Mouse (Mus musculus) ES-E14 (cell line): ENCODE data around the gene Daam1. TPM values are rescaled to one million over a fixed set of nuclear protein-coding genes. Genes with fewer than 3 reads are reported as not detected.

Experiments used
- DNase-seq: peaks from one replicate; pipeline ENCODE4 v3.0.0-alpha.2; 2013; ENCODE audit warnings: low read depth, low spot score
- H3K27ac ChIP-seq: 2 replicates; pipeline ENCODE4 v1.5.1; 2012; ENCODE audit warnings: low read depth, mild to moderate bottlenecking, low read length, moderate library complexity, mixed read lengths; ENCODE audit not compliant: poor library complexity, insufficient read depth, severe bottlenecking
- H3K36me3 ChIP-seq: 2 replicates; pipeline ENCODE4 v1.6.1; 2012; ENCODE audit warnings: mild to moderate bottlenecking, low read length, moderate library complexity, mixed read lengths; ENCODE audit not compliant: control insufficient read depth, poor library complexity, insufficient read depth, severe bottlenecking
- H3K4me1 ChIP-seq, 2 experiments: fragments of 150-350 bp in 1 of 2; sonication (generic) in 1 of 2; 2 replicates each; pipeline ENCODE4 v1.6.1; 2012; ENCODE audit warnings: low read length in 2 of 2, mild to moderate bottlenecking in 1 of 2, mixed read lengths in 1 of 2; ENCODE audit not compliant: control insufficient read depth in 2 of 2, insufficient read depth in 2 of 2, poor library complexity in 1 of 2
- H3K4me3 ChIP-seq, 2 experiments: fragments of 150-350 bp in 1 of 2; sonication (generic) in 1 of 2; 2 replicates each; pipeline ENCODE4 v1.5.1; 2012; ENCODE audit warnings: low read length in 2 of 2, low read depth in 1 of 2, mild to moderate bottlenecking in 1 of 2, mixed read lengths in 1 of 2; ENCODE audit not compliant: insufficient read depth in 1 of 2, poor library complexity in 1 of 2, severe bottlenecking in 1 of 2
- H3K9ac ChIP-seq: 2 replicates; pipeline ENCODE4 v1.6.1; 2012; ENCODE audit warnings: low read depth, mild to moderate bottlenecking, low read length, mixed read lengths; ENCODE audit not compliant: poor library complexity, insufficient read depth, severe bottlenecking
- H3K9me3 ChIP-seq: fragments of 150-350 bp; sonication (generic); 2 replicates; pipeline ENCODE4 v1.6.1; 2012; ENCODE audit warnings: low read depth, mild to moderate bottlenecking, low read length; ENCODE audit not compliant: control insufficient read depth, insufficient read depth
- CHD2 ChIP-seq: IDR thresholded peaks from 2 replicates; pipeline ENCODE4 v1.6.1; 2014; ENCODE audit warnings: mild to moderate bottlenecking, low read depth, low read length, inconsistent platforms
- HCFC1 ChIP-seq: IDR thresholded peaks from 2 replicates; pipeline ENCODE4 v1.6.1; 2012; ENCODE audit warnings: low read length, inconsistent platforms, borderline replicate concordance; ENCODE audit not compliant: insufficient read depth
- MAFK ChIP-seq: IDR thresholded peaks from 2 replicates; pipeline ENCODE4 v1.6.1; 2014; ENCODE audit warnings: mild to moderate bottlenecking, low read depth, low read length, inconsistent platforms; ENCODE audit not compliant: insufficient read depth
- ZC3H11A ChIP-seq: IDR thresholded peaks from 2 replicates; pipeline ENCODE4 v1.6.1; 2012; ENCODE audit warnings: low read depth, mild to moderate bottlenecking, inconsistent platforms, low read length, borderline replicate concordance
- ZNF384 ChIP-seq: IDR thresholded peaks from 2 replicates; pipeline ENCODE4 v1.6.1; 2012; ENCODE audit warnings: low read depth, low read length, inconsistent platforms
- in situ Hi-C, 2 experiments: fragments of 600-800 bp; cut with MboI; formaldehyde crosslinking; loops; one replicate each; pipeline ENCODE4 v1.15.1; 2025; ENCODE audit warnings: low sequenced_read_pairs in 2 of 2, inconsistent platforms in 1 of 2; ENCODE audit not compliant: unreplicated experiment in 2 of 2
- total RNA-seq: library from RNA; depleted of rRNA; stranded (reverse); fragments of 300-350 nt; gene quantifications from 2 replicates; pipeline ENCODE4 v1.2.3, GENCODE M21; 2012

The Daam1 gene
- total RNA-seq, 1 experiment, result 15.8 TPM

DNA sequence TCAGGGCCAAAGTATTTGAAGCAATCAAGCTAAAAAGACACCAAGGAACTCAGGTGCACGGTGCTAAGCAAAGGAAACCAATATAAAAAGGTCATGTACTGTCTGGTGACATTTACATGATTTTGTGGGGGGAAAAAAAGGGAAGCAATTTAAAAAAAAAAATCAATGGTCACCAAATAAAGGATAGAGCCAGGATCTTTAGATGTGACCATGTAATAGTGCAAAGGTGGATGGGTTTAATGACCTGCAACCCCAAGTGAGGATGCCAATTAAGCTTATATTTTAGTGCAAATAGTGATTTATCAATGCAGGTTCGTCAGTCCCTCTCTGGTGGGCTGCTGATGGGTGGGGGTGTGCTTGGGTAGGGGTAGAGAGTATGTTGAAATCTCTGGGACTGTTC is 166.0 kb downstream of the Daam1 start:
- Histone ChIP-seq H3K27ac (no peak overlapping the region), H3K36me3 (peaks cover 3% of the 10 kb centered on the region; the same call in 1 of the 2 replicates), H3K4me3 (no peak overlapping the region), H3K9ac (no peak overlapping the region), H3K9me3 (no peaks in the 10 kb centered on the region), H3K4me1 (peaks cover 0 to 4% of the 10 kb centered on the region in 2 experiments; a peak in 1 of 4 replicates)
- no peak for TF ChIP-seq MAFK
- TF ChIP-seq ZNF384, result no peak
- in situ Hi-C loops, result no loop called here
- DNase-seq, result no peak

- TF ChIP-seq HCFC1 (no peak), MAFK (no peak), CHD2 (no peak), ZNF384 (no peak), ZC3H11A (no peak)
- H3K36me3 ChIP-seq, result peaks cover 3% of the 10 kb centered on the region; the same call in 1 of the 2 replicates
- in situ Hi-C loops, result no loop called here
- no peak overlapping the region for H3K4me3 ChIP-seq
- DNase-seq, result no peak
- H3K9me3 ChIP-seq, result no peaks in the 10 kb centered on the region
- H3K9ac ChIP-seq, result no peak overlapping the region
- H3K4me1 ChIP-seq, result peaks cover 0 to 4% of the 10 kb centered on the region in 2 experiments; a peak in 1 of 4 replicates
- no peak overlapping the region for H3K27ac ChIP-seq
Observed at GRCm38 (mm10) chr12:71997364-71997763, 166.5 kb downstream of the Daam1 start.

DNA sequence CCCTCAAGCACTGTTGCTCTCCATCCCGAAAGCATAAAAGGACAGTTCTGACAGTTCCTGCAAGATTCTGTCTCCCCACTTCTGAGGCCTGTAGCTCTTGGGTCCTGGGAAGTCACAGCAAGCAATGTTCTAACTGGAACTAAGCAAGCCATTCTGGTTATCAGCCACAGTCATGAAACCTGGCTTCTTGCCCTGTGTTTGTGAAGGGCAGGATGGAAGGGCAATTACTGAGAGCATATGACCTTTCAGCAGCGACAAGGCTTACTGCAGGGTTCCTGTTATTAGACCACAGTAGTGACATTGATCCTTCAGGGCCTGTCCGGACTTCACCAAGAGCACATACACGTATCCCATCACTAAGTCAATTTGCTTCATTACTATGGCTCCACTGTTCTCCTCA is 167.8 kb downstream of the Daam1 start:
- Histone ChIP-seq H3K9me3 (no peaks in the 10 kb centered on the region), H3K36me3 (no peaks in the 10 kb centered on the region), H3K27ac (no peak overlapping the region), H3K9ac (no peak overlapping the region), H3K4me3 (no peak overlapping the region), H3K4me1 (peaks cover 0 to 4% of the 10 kb centered on the region in 2 experiments; a peak in 1 of 4 replicates)
- no peak for DNase-seq
- in situ Hi-C loops, result no loop called here
- TF ChIP-seq MAFK (no peak), ZNF384 (no peak)

- in situ Hi-C loops, result no loop called here
- H3K9me3 ChIP-seq, result no peaks in the 10 kb centered on the region
- no peak overlapping the region for H3K9ac ChIP-seq
- no peak for TF ChIP-seq HCFC1
- TF ChIP-seq MAFK, result no peak
- TF ChIP-seq CHD2, result no peak
- no peak for TF ChIP-seq ZC3H11A
- no peak for TF ChIP-seq ZNF384
- no peak for DNase-seq
- no peak overlapping the region for H3K4me3 ChIP-seq
- H3K27ac ChIP-seq, result no peak overlapping the region
- H3K36me3 ChIP-seq, result no peaks in the 10 kb centered on the region
- peaks cover 0 to 2% of the 10 kb centered on the region in 2 experiments; a peak in 1 of 4 replicates for H3K4me1 ChIP-seq
Observed at GRCm38 (mm10) chr12:71999671-72000070, 168.8 kb downstream of the Daam1 start.

GRCm38 (mm10) chr12:72001811-72002210 is 170.9 kb downstream of the Daam1 start:
- in situ Hi-C loops, result no loop called here
- no peaks in the 10 kb centered on the region for H3K4me1 ChIP-seq
- TF ChIP-seq ZNF384 (no peak), HCFC1 (no peak), CHD2 (no peak), ZC3H11A (no peak), MAFK (no peak)
- DNase-seq, result no peak
- no peak overlapping the region for H3K4me3 ChIP-seq
- no peak overlapping the region for H3K27ac ChIP-seq
- H3K36me3 ChIP-seq, result no peaks in the 10 kb centered on the region
- H3K9ac ChIP-seq, result no peak overlapping the region
- no peaks in the 10 kb centered on the region for H3K9me3 ChIP-seq
